Mouse (Mus musculus): ENCODE data around the gene Ahcyl1.

GRCm38 (mm10) chr3:107743107-107743506, 46.7 kb upstream of the Ahcyl1 start:
- TF ChIP-seq CTCF (IDR thresholded peaks at IDR 0.05; ENCODE audit: control insufficient read depth, insufficient read depth, low read length): no peak
- TF ChIP-seq POLR2A (IDR thresholded peaks at IDR 0.05; ENCODE audit: borderline replicate concordance, control insufficient read depth, low read depth, low read length): no peak
